Mouse (Mus musculus) midbrain, embryonic 15.5 days (tissue): Measurements from ENCODE around the gene Prss33. TPM values are rescaled to one million over a fixed set of nuclear protein-coding genes. Genes with fewer than 3 reads are reported as not detected.

Experiments
- ATAC-seq: fragments of 200-750 bp; cut with Nextera tagmentation; replicated peaks from 2 replicates; pipeline ENCODE4 v1.8.0; 2017; ENCODE audit warnings: moderate TSS enrichment
- H3K27ac ChIP-seq: fragments of 300-500 bp; sonication (generic); 2 replicates; pipeline ENCODE4 v1.5.1; 2015; ENCODE audit warnings: mild to moderate bottlenecking, inconsistent platforms
- H3K27me3 ChIP-seq: fragments of 300-500 bp; sonication (generic); replicated peaks from 2 replicates; pipeline ENCODE4 v1.6.1; 2015; ENCODE audit warnings: inconsistent platforms
- H3K36me3 ChIP-seq: fragments of 300-500 bp; sonication (generic); replicated peaks from 2 replicates; pipeline ENCODE4 v1.6.1; 2015; ENCODE audit warnings: inconsistent platforms
- H3K4me1 ChIP-seq: fragments of 300-500 bp; sonication (generic); 2 replicates; pipeline ENCODE4 v1.6.1; 2015; ENCODE audit warnings: inconsistent platforms
- H3K4me2 ChIP-seq: fragments of 300-500 bp; sonication (generic); 2 replicates; pipeline ENCODE4 v1.6.1; 2015; ENCODE audit warnings: inconsistent platforms, mild to moderate bottlenecking, moderate library complexity
- H3K4me3 ChIP-seq: fragments of 300-500 bp; sonication (generic); 2 replicates; pipeline ENCODE4 v1.5.1; 2015; ENCODE audit warnings: mild to moderate bottlenecking, inconsistent platforms
- H3K9ac ChIP-seq: fragments of 300-500 bp; sonication (generic); 2 replicates; pipeline ENCODE4 v1.6.1; 2015; ENCODE audit warnings: mild to moderate bottlenecking, inconsistent platforms
- H3K9me3 ChIP-seq: fragments of 300-500 bp; sonication (generic); 2 replicates; pipeline ENCODE4 v1.6.1; 2016; ENCODE audit warnings: inconsistent platforms
- WGBS: fragments of 180-500 bp; shearing (Covaris S2); methylation state at CpG from one replicate; pipeline ENCODE4 v1.1.7; 2015; ENCODE audit warnings: mixed read lengths; 5-methylcytosine and 5-hydroxymethylcytosine counted together
- microRNA-seq: library from miRNA; unstranded; fragments of <30 nt; microRNA quantifications from one replicate; pipeline ENCODE4, GENCODE M21; 2016
- polyA plus RNA-seq: library from polyadenylated mRNA; unstranded; fragments of >200 nt; fragmentation: Nextera tagmentation; extraction: Ambion mirVana; gene quantifications from 2 replicates; pipeline ENCODE4 v1.2.1, GENCODE M21; 2015

The Prss33 gene
- polyA plus RNA-seq, 1 experiment from 2014 or later, result 0.15 TPM

DNA sequence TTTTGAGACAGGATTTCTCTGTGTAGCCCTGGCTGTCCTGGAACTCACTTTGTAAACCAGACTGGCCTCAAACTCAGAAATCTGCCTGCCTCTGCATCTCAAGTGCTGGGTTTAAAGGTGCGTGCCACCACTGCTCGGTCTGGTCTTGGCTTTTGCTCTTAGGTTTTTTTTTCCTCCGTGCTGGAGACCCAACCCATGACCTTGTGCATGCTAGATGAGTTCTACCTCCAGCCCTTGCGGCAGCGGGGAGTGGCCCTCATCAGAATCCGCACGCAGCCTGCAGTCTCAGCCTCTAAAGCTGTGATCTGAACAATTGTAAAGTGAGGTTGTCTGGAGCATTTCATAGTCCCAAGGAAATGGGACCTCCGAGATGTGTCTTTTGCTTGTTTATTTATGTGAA lies 40.5 kb downstream of the Prss33 start:
- H3K36me3 ChIP-seq, result 0 out of 2 replicates have a peak, but pooled peaks cover 5% of the 10 kb centered on the region
- H3K4me1 ChIP-seq, result peaks cover 24% of the 10 kb centered on the region
- no peak for ATAC-seq
- H3K9ac ChIP-seq, result no peak overlapping the region
- no peaks in the 10 kb centered on the region for H3K9me3 ChIP-seq
- no peak overlapping the region for H3K27ac ChIP-seq
- no peak overlapping the region for H3K4me3 ChIP-seq
- 94% methylated on average over 8 of the region's 8 CpGs for WGBS
- no peaks in the 10 kb centered on the region for H3K27me3 ChIP-seq
- H3K4me2 ChIP-seq, result no peak overlapping the region

DNA sequence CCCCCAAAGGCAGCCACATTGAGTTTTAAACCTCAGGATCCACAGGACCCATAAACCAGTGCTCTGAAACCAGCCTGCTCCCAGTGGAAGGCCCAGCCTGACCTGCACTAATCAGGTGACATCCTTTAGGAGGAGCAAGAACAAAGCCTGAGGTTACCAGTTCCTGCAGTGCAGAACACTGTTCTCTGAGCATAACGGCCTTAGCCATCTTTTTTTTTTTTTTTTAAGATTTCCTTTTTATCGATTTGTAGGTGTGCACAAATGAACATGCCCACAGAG lies 44.8 kb downstream of the Prss33 start:
- Histone ChIP-seq H3K4me1 (peaks cover 40% of the 10 kb centered on the region), H3K27me3 (no peaks in the 10 kb centered on the region), H3K9ac (peak overlapping the region; percentile 69), H3K36me3 (no peaks in the 10 kb centered on the region), H3K9me3 (no peaks in the 10 kb centered on the region), H3K4me2 (peak overlapping the region; percentile 65), H3K4me3 (peak overlapping the region; percentile 45), H3K27ac (peak overlapping the region; percentile 95)
- WGBS, result 46% methylated on average over 2 of the region's 2 CpGs
- no peak for ATAC-seq

DNA sequence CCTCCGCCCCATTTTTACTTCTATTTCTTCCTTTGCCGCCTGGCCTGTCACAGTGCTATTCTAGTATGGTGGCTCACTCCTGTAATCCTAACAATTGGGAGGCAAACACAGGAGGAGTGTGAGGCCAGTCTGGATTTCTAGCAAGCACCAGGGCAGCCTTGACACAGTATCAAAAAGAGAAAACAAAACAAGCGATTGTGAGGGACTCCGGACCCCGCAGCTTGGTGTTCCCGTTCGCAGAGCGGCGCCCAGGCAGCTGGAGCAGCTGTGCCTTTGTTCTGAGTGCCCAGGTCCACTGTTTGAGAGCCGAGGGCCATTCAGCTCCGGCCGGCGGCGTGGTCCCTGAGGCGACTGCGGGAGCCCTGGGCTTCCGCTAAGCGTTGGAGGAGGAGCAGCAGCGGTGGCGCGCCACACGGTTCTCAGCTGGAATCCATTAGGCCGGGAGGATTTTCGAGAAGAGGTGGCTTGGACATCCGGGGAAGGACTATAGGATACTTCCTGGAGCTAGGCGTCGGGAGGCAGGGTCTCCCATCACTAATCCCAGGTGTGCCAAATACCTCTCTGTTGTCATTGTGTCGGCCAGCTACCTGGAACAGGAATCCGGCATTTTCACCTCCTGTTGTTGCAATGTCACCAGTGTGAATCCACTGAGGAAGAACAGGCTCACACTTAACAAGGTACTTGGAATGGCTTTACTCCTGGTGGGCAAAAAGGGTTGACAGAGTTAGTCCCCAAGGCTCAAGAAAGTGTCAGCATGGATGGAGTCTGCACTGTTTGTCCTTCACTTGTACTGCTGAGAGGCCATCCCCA lies 45.4 kb downstream of the Prss33 start, which contains the start of gene Srrm2:
Srrm2 (plus strand) TSS at position 264 of the 810 bp plus-strand sequence.
- Histone ChIP-seq H3K27ac (peak within 1 kb of the TSS; percentile 95), H3K36me3 (no peaks in the 10 kb centered on the region), H3K9me3 (no peaks in the 10 kb centered on the region), H3K9ac (peak within 1 kb of the TSS; percentile 69), H3K4me1 (peaks cover 41% of the 10 kb centered on the region), H3K4me2 (peak within 1 kb of the TSS; percentile 65), H3K4me3 (peak within 1 kb of the TSS; percentile 45), H3K27me3 (no peaks in the 10 kb centered on the region)
- ATAC-seq, result peak; percentile 27
- WGBS, result under 1% methylated on average over 29 of the region's 29 CpGs

DNA sequence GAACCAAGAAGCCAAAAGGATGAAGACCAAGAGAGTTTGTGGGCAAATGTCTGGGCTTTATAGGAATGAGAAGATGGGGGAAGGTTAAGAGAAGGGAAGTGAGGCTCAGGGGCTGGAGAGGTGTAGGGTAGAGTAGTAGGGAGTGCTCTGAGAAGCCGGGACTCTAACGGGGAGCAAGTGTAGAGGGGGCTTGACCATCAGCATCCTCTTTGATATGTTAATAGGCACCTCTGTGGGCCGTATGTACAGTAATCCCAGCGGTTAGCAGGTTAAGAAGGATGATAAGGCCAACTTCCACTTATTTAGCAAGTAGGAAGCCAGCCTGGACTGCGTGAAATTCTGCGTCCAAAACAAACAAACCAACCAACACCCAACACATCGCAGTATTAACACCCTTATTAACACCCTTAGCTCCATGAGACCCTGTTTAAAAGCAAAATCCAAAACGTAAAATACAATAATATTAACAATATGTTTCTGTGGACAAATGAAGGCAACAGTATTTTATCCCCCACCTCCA lies 46.0 kb downstream of the Prss33 start:
- Histone ChIP-seq H3K27me3 (no peaks in the 10 kb centered on the region), H3K27ac (peak overlapping the region; percentile 95), H3K4me1 (peaks cover 47% of the 10 kb centered on the region), H3K4me2 (peak overlapping the region; percentile 65), H3K9ac (peak overlapping the region; percentile 69), H3K4me3 (peak overlapping the region; percentile 45), H3K36me3 (no peaks in the 10 kb centered on the region), H3K9me3 (no peaks in the 10 kb centered on the region)
- no peak for ATAC-seq
- WGBS, result 4% methylated on average over 8 of the region's 8 CpGs

DNA sequence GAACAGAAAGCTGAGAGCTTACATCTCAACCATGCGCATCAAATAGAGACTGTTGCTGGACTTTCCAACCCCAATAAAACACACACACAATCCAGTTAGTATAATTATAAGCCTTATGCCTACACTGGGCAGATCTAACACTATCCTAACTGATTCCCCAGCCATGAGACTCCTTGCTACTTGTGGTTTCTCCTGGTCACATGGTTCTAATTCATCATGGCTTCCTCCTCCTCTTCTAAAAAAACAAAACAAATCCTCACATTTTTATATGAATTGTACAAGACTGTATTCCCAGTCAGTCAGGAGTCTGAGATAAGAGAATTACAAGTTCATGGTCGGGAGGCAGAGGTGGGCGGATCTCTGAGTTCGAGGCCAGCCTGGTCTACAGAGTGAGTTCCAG lies 46.9 kb downstream of the Prss33 start:
- no peak for ATAC-seq
- H3K9me3 ChIP-seq, result no peaks in the 10 kb centered on the region
- H3K4me2 ChIP-seq, result no peak overlapping the region
- no peak overlapping the region for H3K9ac ChIP-seq
- no peaks in the 10 kb centered on the region for H3K27me3 ChIP-seq
- no peak overlapping the region for H3K27ac ChIP-seq
- H3K4me1 ChIP-seq, result peaks cover 47% of the 10 kb centered on the region
- no peak overlapping the region for H3K4me3 ChIP-seq
- WGBS, result 92% methylated on average over 4 of the region's 4 CpGs
- H3K36me3 ChIP-seq, result no peaks in the 10 kb centered on the region

DNA sequence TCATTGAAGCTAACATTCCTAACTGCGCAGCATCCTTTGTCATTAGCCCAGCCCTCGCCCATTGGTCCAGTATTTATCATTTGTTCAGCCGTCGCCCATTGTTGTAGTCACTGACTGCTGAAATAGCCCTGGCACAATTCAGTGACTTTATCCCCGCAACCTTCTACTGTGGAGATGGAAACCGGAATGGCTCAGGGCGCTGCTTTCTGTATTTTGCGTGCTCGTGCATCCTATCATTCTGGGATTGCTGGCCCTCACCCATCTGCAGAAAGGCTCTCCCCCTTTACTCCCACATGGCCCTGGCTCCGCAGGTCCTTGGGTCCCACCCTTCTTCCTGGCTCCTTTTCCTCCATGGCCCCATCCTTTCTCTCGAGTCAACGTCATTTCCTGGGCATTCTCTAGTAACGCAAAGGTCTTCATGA lies 49.3 kb downstream of the Prss33 start:
- ATAC-seq, result peak; percentile 72
- WGBS, result 14% methylated on average over 13 of the region's 13 CpGs
- H3K27me3 ChIP-seq, result no peaks in the 10 kb centered on the region
- H3K27ac ChIP-seq, result peak overlapping the region; percentile 95
- peak overlapping the region; percentile 45 for H3K9ac ChIP-seq
- H3K4me2 ChIP-seq, result peak overlapping the region; percentile 72
- H3K4me3 ChIP-seq, result peak overlapping the region; percentile 60
- peaks cover 35% of the 10 kb centered on the region for H3K4me1 ChIP-seq
- no peaks in the 10 kb centered on the region for H3K36me3 ChIP-seq
- no peaks in the 10 kb centered on the region for H3K9me3 ChIP-seq

DNA sequence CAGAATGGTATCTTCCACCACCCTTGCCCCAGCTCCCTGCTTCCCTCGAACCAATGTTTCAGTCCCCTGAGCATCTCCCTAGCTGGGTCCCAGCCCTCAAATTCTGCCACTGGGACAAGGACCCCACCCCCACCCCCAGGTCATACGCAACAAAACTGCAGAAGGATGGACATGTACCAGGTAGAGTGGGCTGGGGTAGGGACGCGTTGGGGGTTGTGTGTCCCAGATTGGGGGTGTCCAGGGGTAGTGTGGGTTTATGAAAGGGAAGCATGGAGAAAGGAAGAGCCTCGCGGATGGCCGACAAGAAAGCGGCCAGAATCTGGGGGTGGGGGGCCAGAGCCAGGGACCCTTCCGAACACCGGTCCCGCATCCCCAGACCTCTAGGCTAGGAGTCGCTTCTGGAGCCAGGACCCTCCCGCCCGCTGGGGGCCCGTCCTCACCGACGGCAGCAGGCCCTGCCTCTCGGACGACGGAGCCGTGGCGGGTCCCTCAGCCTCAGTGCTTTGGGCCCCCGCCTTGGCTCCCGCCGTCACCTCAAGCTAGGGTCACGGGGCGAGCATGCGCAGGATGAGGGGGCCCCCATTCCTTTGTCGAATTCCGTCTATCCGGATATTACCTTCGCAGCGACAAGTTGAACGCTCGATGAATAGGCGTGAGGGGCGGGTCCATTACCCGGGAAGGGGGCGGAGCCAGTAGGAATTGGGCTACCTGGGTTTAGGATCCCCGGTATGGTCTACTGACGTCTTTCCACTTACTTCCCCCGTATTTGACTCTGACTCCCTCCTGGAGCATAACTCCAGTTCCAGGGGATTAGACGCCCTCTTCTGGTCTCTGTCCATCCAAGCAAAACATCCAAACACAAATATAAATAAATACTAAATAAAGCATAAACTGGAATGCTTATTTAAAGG lies 50.0 kb downstream of the Prss33 start, which contains the start of gene Flywch2:
Flywch2 (minus strand) TSS at position 521 of the 911 bp plus-strand sequence.
- 2% methylated on average over 41 of the region's 43 CpGs for WGBS
- H3K4me2 ChIP-seq, result peak within 1 kb of the TSS; percentile 72
- peak within 1 kb of the TSS; percentile 95 for H3K27ac ChIP-seq
- H3K9me3 ChIP-seq, result no peaks in the 10 kb centered on the region
- no peaks in the 10 kb centered on the region for H3K36me3 ChIP-seq
- peaks cover 28% of the 10 kb centered on the region for H3K4me1 ChIP-seq
- no peaks in the 10 kb centered on the region for H3K27me3 ChIP-seq
- H3K4me3 ChIP-seq, result peak within 1 kb of the TSS; percentile 60
- ATAC-seq, result peak; percentile 93
- peak within 1 kb of the TSS; percentile 83 for H3K9ac ChIP-seq

DNA sequence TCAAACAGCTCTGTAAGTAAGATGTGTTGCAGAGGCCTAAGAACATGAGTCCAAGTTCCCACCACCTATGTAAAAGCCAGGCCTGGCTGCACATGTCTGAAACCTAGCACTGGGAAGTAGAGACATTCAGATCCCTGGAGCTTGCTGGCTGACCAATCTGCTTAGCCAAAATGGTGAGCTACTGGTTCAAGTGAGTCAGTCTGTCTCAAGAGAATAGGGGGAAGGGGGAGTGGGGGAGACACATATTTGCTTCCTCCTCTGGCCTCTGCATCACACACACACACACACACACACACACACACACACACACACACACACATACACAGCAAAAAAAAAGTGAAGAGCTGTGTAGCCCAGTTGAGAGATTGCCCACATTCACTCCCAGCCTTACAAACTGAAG lies 52.5 kb downstream of the Prss33 start:
- no peak overlapping the region for H3K4me3 ChIP-seq
- no peak overlapping the region for H3K4me2 ChIP-seq
- H3K27me3 ChIP-seq, result no peaks in the 10 kb centered on the region
- no peaks in the 10 kb centered on the region for H3K9me3 ChIP-seq
- no peak overlapping the region for H3K9ac ChIP-seq
- no peak overlapping the region for H3K27ac ChIP-seq
- no peaks in the 10 kb centered on the region for H3K36me3 ChIP-seq
- H3K4me1 ChIP-seq, result peaks cover 13% of the 10 kb centered on the region
- ATAC-seq, result no peak

Small RNA genes within 50 kb of the gene (microRNA-seq; reads per million reads assigned to microRNA genes)
- gene Mir5125, result 1.5 reads per million

Other genes starting within 250 kb of the Prss33 start
- 30.4 and 31.9 TPM in 2 replicates for gene Zfp13, start 236.6 kb downstream of the Prss33 start, polyA plus RNA-seq
- gene Zscan10, start 235.2 kb downstream of the Prss33 start, polyA plus RNA-seq, result not detected in 2 replicates
- gene Mmp25, start 190.8 kb downstream of the Prss33 start, polyA plus RNA-seq, result 1.2 and 1.7 TPM in 2 replicates
- gene Bicdl2, start 175.6 kb downstream of the Prss33 start, polyA plus RNA-seq, result 0.22 TPM in 1 of 2 replicates, not detected in the other
- gene Hcfc1r1, start 162.5 kb downstream of the Prss33 start, polyA plus RNA-seq, result 120 and 121 TPM in 2 replicates
- 39.1 and 42.9 TPM in 2 replicates for gene Thoc6, start 162.2 kb downstream of the Prss33 start, polyA plus RNA-seq
- 2.4 and 2.5 TPM in 2 replicates for gene Tnfrsf12a, start 158.6 kb downstream of the Prss33 start, polyA plus RNA-seq
- 0.23 TPM in 1 of 2 replicates, not detected in the other for gene Cldn6, start 156.8 kb downstream of the Prss33 start, polyA plus RNA-seq
- gene Cldn9, start 152.0 kb downstream of the Prss33 start, polyA plus RNA-seq, result 0.68 and 0.89 TPM in 2 replicates
- gene 1520401A03Rik, start 113.3 kb downstream of the Prss33 start, polyA plus RNA-seq, result 0.06 and 0.11 TPM in 2 replicates
- 22.6 and 23.1 TPM in 2 replicates for gene Pkmyt1, start 109.7 kb downstream of the Prss33 start, polyA plus RNA-seq
- 70.9 and 72.6 TPM in 2 replicates for gene Paqr4, start 95.2 kb downstream of the Prss33 start, polyA plus RNA-seq
- 1.4 and 1.5 TPM in 2 replicates for gene Kremen2, start 90.2 kb downstream of the Prss33 start, polyA plus RNA-seq
- gene Flywch1, start 64.5 kb downstream of the Prss33 start, polyA plus RNA-seq, result 242 and 257 TPM in 2 replicates
- gene Flywch2, start 50.0 kb downstream of the Prss33 start, polyA plus RNA-seq, result 90.1 and 90.2 TPM in 2 replicates
- gene Srrm2, start 45.5 kb downstream of the Prss33 start, polyA plus RNA-seq, result 552 and 579 TPM in 2 replicates
- gene Elob, start 6.9 kb downstream of the Prss33 start, polyA plus RNA-seq, result 1,171 and 1,223 TPM in 2 replicates
- not detected in 2 replicates for gene Prss32, start 7.8 kb upstream of the Prss33 start, polyA plus RNA-seq
- gene Prss41, start 8.1 kb upstream of the Prss33 start, polyA plus RNA-seq, result 1.4 and 1.6 TPM in 2 replicates
- gene Prss21, start 32.0 kb upstream of the Prss33 start, polyA plus RNA-seq, result not detected in 2 replicates
- gene Dcpp1, start 44.8 kb upstream of the Prss33 start, polyA plus RNA-seq, result not detected in 2 replicates
- gene Dcpp2, start 44.8 kb upstream of the Prss33 start, polyA plus RNA-seq, result not detected in 2 replicates
- not detected in 2 replicates for gene Dcpp3, start 81.4 kb upstream of the Prss33 start, polyA plus RNA-seq
- gene Sbp, start 105.6 kb upstream of the Prss33 start, polyA plus RNA-seq, result not detected in 2 replicates
- not detected in 2 replicates for gene Sbpl, start 119.2 kb upstream of the Prss33 start, polyA plus RNA-seq
- not detected in 2 replicates for gene Prss30, start 144.5 kb upstream of the Prss33 start, polyA plus RNA-seq
- gene Prss22, start 162.0 kb upstream of the Prss33 start, polyA plus RNA-seq, result not detected in 2 replicates
- gene Prss27, start 202.1 kb upstream of the Prss33 start, polyA plus RNA-seq, result 0.36 and 0.44 TPM in 2 replicates
- 73.4 and 77.9 TPM in 2 replicates for gene Kctd5, start 237.4 kb upstream of the Prss33 start, polyA plus RNA-seq